Mouse (Mus musculus) liver, embryonic 16.5 days (tissue): Measurements from ENCODE around the gene Arl14. TPM values are rescaled to one million over a fixed set of nuclear protein-coding genes. Genes with fewer than 3 reads are reported as not detected.

Experiments used
- ATAC-seq: fragments of 200-750 bp; cut with Nextera tagmentation; 2 replicates; pipeline ENCODE4 v1.8.0; 2017; ENCODE audit warnings: low read depth, mild to moderate bottlenecking, moderate number of reproducible peaks, moderate library complexity
- H3K27ac ChIP-seq: fragments of 300-500 bp; sonication (generic); 2 replicates; pipeline ENCODE4 v1.5.1; 2014; ENCODE audit warnings: mild to moderate bottlenecking, low read length
- H3K27me3 ChIP-seq: fragments of 300-500 bp; sonication (generic); 2 replicates; pipeline ENCODE4 v1.6.1; 2014; ENCODE audit warnings: low read depth, low read length, mixed read lengths; ENCODE audit not compliant: control insufficient read depth, insufficient read depth
- H3K36me3 ChIP-seq: fragments of 300-500 bp; sonication (generic); 2 replicates; pipeline ENCODE4 v1.6.1; 2014; ENCODE audit warnings: mild to moderate bottlenecking; ENCODE audit not compliant: control insufficient read depth, insufficient read depth
- H3K4me1 ChIP-seq: fragments of 300-500 bp; sonication (generic); 2 replicates; pipeline ENCODE4 v1.6.1; 2014; ENCODE audit warnings: low read depth, low read length, mixed read lengths; ENCODE audit not compliant: control insufficient read depth
- H3K4me2 ChIP-seq: fragments of 300-500 bp; sonication (generic); 2 replicates; pipeline ENCODE4 v1.6.1; 2014; ENCODE audit warnings: low read depth, low read length, mixed read lengths
- H3K4me3 ChIP-seq: fragments of 300-500 bp; sonication (generic); 2 replicates; pipeline ENCODE4 v1.5.1; 2014; ENCODE audit warnings: low read depth, mild to moderate bottlenecking, low read length
- H3K9ac ChIP-seq: fragments of 300-500 bp; sonication (generic); 2 replicates; pipeline ENCODE4 v1.6.1; 2014; ENCODE audit warnings: low read depth, low read length
- H3K9me3 ChIP-seq: fragments of 300-500 bp; sonication (generic); replicated peaks from 2 replicates; pipeline ENCODE4 v1.6.1; 2016; ENCODE audit warnings: low read length; ENCODE audit not compliant: control insufficient read depth
- WGBS: fragments of 180-500 bp; shearing (Covaris S2); extraction: QIAGEN DNeasy Blood & Tissue Kit; methylation state at CpG from one replicate; pipeline ENCODE4 v1.1.7; 2014; ENCODE audit not compliant: insufficient replicate concordance; 5-methylcytosine and 5-hydroxymethylcytosine counted together
- polyA plus RNA-seq: library from polyadenylated mRNA; unstranded; fragments of >200 nt; fragmentation: Nextera tagmentation; extraction: Ambion mirVana; gene quantifications from 2 replicates; pipeline ENCODE4 v1.2.1, GENCODE M21; 2015

Gene Arl14
- polyA plus RNA-seq, 1 experiment from 2014 or later: not detected

DNA sequence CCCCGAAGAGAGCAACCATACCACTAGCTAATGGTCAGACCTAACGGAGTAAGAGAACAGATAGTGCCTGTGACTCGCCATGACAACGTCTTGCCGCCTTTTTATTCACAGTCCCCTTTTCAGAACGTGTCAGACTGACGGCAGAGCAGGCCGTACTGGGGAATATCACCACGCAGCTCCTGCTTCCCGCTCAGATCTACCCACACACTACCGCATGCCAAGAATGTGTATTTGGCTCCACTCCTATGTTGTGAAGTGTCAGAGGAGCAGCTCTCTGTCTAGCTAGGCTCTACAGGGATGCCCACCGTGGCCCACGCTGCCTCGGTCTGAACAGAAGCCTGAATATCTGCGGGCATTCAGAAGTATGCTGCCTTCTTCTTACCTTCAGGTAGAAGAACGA is 35.6 kb upstream of the Arl14 start:
- Histone ChIP-seq H3K4me1 (no peaks in the 10 kb centered on the region), H3K36me3 (no peaks in the 10 kb centered on the region), H3K9me3 (no peaks in the 10 kb centered on the region), H3K4me2 (no peak overlapping the region), H3K9ac (no peak overlapping the region), H3K27ac (no peak overlapping the region), H3K4me3 (no peak overlapping the region), H3K27me3 (no peaks in the 10 kb centered on the region)
- no peak for ATAC-seq
- WGBS: 73% methylated on average over 16 of the region's 16 CpGs

GRCm38 (mm10) chr3:69192995-69193394 is 29.2 kb upstream of the Arl14 start:
- no peaks in the 10 kb centered on the region for H3K27me3 ChIP-seq
- ATAC-seq: no peak
- no peaks in the 10 kb centered on the region for H3K4me1 ChIP-seq
- H3K9me3 ChIP-seq: no peaks in the 10 kb centered on the region
- H3K27ac ChIP-seq: no peak overlapping the region
- H3K4me3 ChIP-seq: no peak overlapping the region
- 80% methylated on average over 3 of the region's 3 CpGs for WGBS
- no peaks in the 10 kb centered on the region for H3K36me3 ChIP-seq
- H3K9ac ChIP-seq: no peak overlapping the region
- H3K4me2 ChIP-seq: no peak overlapping the region

DNA sequence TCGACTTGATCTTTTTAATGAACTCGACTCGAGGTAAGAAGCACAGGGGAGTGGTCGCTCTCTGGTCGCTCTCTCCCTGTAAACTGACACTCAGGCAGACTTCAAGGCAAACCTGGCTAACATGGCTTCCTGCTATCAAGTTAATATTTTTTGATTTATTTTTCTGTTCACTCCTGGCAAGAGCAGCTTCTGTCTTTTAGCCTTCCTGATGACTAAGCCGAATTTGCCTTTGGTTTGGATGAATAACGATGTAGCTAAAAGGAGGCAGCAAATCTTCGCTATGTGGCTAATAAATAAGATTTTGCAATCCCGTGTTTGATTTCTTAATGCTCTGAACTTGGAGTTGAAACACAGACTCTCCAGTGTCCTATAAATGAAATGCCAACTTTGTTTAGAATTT is 27.7 kb upstream of the Arl14 start:
- Histone ChIP-seq H3K4me3 (no peak overlapping the region), H3K4me2 (no peak overlapping the region), H3K9ac (no peak overlapping the region), H3K27me3 (no peaks in the 10 kb centered on the region), H3K9me3 (no peaks in the 10 kb centered on the region), H3K4me1 (no peaks in the 10 kb centered on the region), H3K36me3 (no peaks in the 10 kb centered on the region), H3K27ac (no peak overlapping the region)
- ATAC-seq: no peak
- WGBS: 54% methylated on average over 9 of the region's 9 CpGs

GRCm38 (mm10) chr3:69195251-69195650 is 27.0 kb upstream of the Arl14 start:
- 68% methylated on average over 8 of the region's 8 CpGs for WGBS
- no peaks in the 10 kb centered on the region for H3K36me3 ChIP-seq
- H3K4me1 ChIP-seq: no peaks in the 10 kb centered on the region
- no peak overlapping the region for H3K4me2 ChIP-seq
- no peak overlapping the region for H3K4me3 ChIP-seq
- no peak overlapping the region for H3K9ac ChIP-seq
- no peaks in the 10 kb centered on the region for H3K27me3 ChIP-seq
- no peaks in the 10 kb centered on the region for H3K9me3 ChIP-seq
- no peak overlapping the region for H3K27ac ChIP-seq
- no peak for ATAC-seq

GRCm38 (mm10) chr3:69198098-69198497 is 24.1 kb upstream of the Arl14 start:
- H3K4me3 ChIP-seq: no peak overlapping the region
- WGBS: 57% methylated on average over 2 of the region's 2 CpGs
- ATAC-seq: no peak
- no peak overlapping the region for H3K27ac ChIP-seq
- no peaks in the 10 kb centered on the region for H3K4me1 ChIP-seq
- no peaks in the 10 kb centered on the region for H3K9me3 ChIP-seq
- H3K4me2 ChIP-seq: no peak overlapping the region
- H3K36me3 ChIP-seq: no peaks in the 10 kb centered on the region
- no peak overlapping the region for H3K9ac ChIP-seq
- H3K27me3 ChIP-seq: no peaks in the 10 kb centered on the region

DNA sequence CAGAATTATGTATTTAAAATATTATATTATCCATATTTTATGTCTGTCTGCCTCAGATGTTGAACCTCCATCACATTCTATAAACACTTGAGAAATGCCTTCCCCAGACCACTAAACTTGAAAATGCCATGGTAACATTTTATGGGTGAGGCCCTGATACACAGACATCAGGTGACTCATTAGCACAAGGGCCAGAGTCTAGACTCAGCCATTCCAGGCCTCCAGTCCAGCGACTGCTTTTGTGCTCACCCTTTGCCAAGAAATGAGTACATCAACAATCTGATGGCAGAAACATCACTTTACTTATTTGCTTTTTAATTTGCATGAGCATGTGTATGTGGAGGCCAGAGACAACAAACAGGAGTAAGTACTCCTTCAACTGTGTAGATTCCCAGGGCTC is 22.0 kb upstream of the Arl14 start:
- no peaks in the 10 kb centered on the region for H3K36me3 ChIP-seq
- no peak overlapping the region for H3K27ac ChIP-seq
- no peak overlapping the region for H3K9ac ChIP-seq
- H3K27me3 ChIP-seq: no peaks in the 10 kb centered on the region
- no peak for ATAC-seq
- H3K9me3 ChIP-seq: no peaks in the 10 kb centered on the region
- H3K4me1 ChIP-seq: no peaks in the 10 kb centered on the region
- 68% methylated on average over 1 of the region's 1 CpGs for WGBS
- H3K4me3 ChIP-seq: no peak overlapping the region
- no peak overlapping the region for H3K4me2 ChIP-seq

DNA sequence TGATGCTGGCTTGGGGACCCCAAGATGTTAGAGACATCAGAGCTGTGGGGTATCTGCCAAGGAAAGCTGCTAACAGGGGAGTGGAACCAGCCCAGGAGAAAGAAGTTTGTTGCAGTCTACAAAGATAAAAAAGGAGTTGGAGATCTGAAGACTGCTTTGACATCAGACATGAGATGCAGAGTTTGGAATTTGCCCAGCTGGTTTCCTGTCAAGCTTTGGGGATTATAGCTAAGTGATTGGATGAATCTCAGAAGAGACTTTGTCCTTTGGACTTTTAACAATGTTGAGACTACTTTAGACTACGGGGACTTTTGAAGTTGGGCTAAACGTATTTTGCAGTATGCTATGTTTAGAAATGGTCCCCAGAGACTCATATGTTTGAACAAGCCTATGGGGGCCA is 21.0 kb upstream of the Arl14 start:
- Histone ChIP-seq H3K27ac (no peak overlapping the region), H3K4me1 (peaks cover 4% of the 10 kb centered on the region; the same call in 1 of the 2 replicates), H3K4me3 (no peak overlapping the region), H3K4me2 (no peak overlapping the region), H3K9ac (no peak overlapping the region), H3K36me3 (no peaks in the 10 kb centered on the region), H3K9me3 (no peaks in the 10 kb centered on the region), H3K27me3 (no peaks in the 10 kb centered on the region)
- WGBS: 59% methylated on average over 2 of the region's 2 CpGs
- ATAC-seq: no peak

GRCm38 (mm10) chr3:69202876-69203275 is 19.3 kb upstream of the Arl14 start:
- Histone ChIP-seq H3K9ac (no peak overlapping the region), H3K27me3 (no peaks in the 10 kb centered on the region), H3K9me3 (no peaks in the 10 kb centered on the region), H3K27ac (no peak overlapping the region), H3K4me2 (no peak overlapping the region), H3K36me3 (no peaks in the 10 kb centered on the region), H3K4me1 (peaks cover 4% of the 10 kb centered on the region; the same call in 1 of the 2 replicates), H3K4me3 (no peak overlapping the region)
- ATAC-seq: no peak
- 30% methylated on average over 4 of the region's 4 CpGs for WGBS

- H3K4me3 ChIP-seq: no peak overlapping the region
- H3K4me1 ChIP-seq: peaks cover 4% of the 10 kb centered on the region; the same call in 1 of the 2 replicates
- H3K27me3 ChIP-seq: no peaks in the 10 kb centered on the region
- H3K9me3 ChIP-seq: no peaks in the 10 kb centered on the region
- ATAC-seq: peak; percentile 32; the same call in 1 of the 2 replicates
- no peaks in the 10 kb centered on the region for H3K36me3 ChIP-seq
- H3K9ac ChIP-seq: no peak overlapping the region
- 9% methylated on average over 7 of the region's 7 CpGs for WGBS
- H3K4me2 ChIP-seq: peak overlapping the region; percentile 34; the same call in 1 of the 2 replicates
- no peak overlapping the region for H3K27ac ChIP-seq
These were observed 16.8 kb upstream of the Arl14 start for GRCm38 (mm10) chr3:69205266-69206054.
